Mouse (Mus musculus) layer of hippocampus, adult 18-20 months (tissue): ENCODE data around the gene 6430628N08Rik. TPM values are rescaled to one million over a fixed set of nuclear protein-coding genes. Genes with fewer than 3 reads are reported as not detected.

Source experiments
- DNase-seq, 2 experiments: peaks; one replicate each; pipeline ENCODE4 v3.0.0; 2022; ENCODE audit warnings: low spot score in 2 of 2
- total RNA-seq, 2 experiments: library from RNA; stranded (reverse); gene quantifications; 2 replicates each; pipeline ENCODE4 v1.2.3; 2021

Gene 6430628N08Rik
- total RNA-seq, 2 experiments from 2014 or later = 0.20 TPM; not detected in 1

- DNase-seq = no peak
These were observed 48.1 kb downstream of the 6430628N08Rik start for GRCm38 (mm10) chr4:115938276-115939160.

GRCm38 (mm10) chr4:115939295-115940102 lies 49.0 kb downstream of the 6430628N08Rik start, which contains the start of gene Dmbx1:
Dmbx1 (minus strand) TSS chr4:115939926.
- DNase-seq = no peak

GRCm38 (mm10) chr4:115940681-115941080 lies 50.2 kb downstream of the 6430628N08Rik start:
- DNase-seq = no peak

- DNase-seq = no peak
These were observed 50.9 kb downstream of the 6430628N08Rik start for GRCm38 (mm10) chr4:115941242-115941820.

DNA sequence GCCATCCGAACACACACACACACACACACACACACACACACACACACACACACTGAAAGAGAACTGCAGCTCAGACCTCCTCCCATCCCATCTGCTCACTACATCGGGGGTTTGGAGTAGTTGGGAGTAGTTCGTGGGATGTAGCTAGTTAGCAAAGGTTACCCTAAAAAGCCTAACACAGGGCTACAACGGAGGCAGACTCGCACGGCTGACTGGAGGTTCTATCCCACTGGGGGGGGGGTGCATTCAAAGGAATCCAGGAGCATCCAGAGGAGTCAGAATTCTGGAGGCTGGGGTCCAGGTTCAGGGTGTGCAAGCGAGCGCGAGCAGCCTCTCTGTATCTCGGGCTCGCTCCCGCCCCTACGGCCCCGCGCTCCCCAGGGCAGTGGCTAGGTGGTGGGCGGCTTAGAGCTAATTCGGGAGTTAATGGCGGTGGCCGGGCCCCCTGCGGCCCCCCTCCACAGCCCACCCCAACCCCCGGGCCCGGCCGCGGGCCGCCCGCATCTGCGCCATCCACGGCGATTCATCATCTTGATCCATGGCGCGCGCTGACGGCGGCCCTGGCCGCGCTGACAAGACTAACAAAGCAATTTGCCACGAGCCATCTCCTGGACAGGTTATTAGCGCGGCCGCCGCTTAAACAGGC lies 53.3 kb downstream of the 6430628N08Rik start:
- DNase-seq = no peak

Other genes with a start within 250 kb of the 6430628N08Rik start
- 1 to 10 TPM; 1.2 to 1.3 TPM for gene Cyp4b1, start 242.9 kb upstream of the 6430628N08Rik start, total RNA-seq
- gene Efcab14, start 152.9 kb upstream of the 6430628N08Rik start, total RNA-seq = 10 to 100 TPM; 53.6 to 56.3 TPM
- not detected for gene Tex38, start 109.6 kb upstream of the 6430628N08Rik start, total RNA-seq
- gene Atpaf1, start 105.9 kb upstream of the 6430628N08Rik start, total RNA-seq = 10 to 100 TPM; 65.5 to 66.4 TPM
- gene Mob3c, start 62.6 kb upstream of the 6430628N08Rik start, total RNA-seq = 1 to 10 TPM; 4.0 to 6.5 TPM
- 10 to 100 TPM; 40.4 to 45.2 TPM for gene Mknk1, start 51.5 kb upstream of the 6430628N08Rik start, total RNA-seq
- under 1 TPM in 1 of 2 experiments, not detected in 1; 0.30 TPM for gene Kncn, start 6.3 kb upstream of the 6430628N08Rik start, total RNA-seq
- not detected for gene Dmbx1, start 49.3 kb downstream of the 6430628N08Rik start, total RNA-seq
- gene Faah, start 127.3 kb downstream of the 6430628N08Rik start, total RNA-seq = 100 to 1,000 TPM; 136 to 145 TPM
- 1 to 10 TPM; 9.6 TPM for gene Nsun4, start 163.2 kb downstream of the 6430628N08Rik start, total RNA-seq
- gene Uqcrh, start 184.4 kb downstream of the 6430628N08Rik start, total RNA-seq = 100 to 1,000 TPM; 395 to 403 TPM
- 10 to 100 TPM; 46.2 to 50.1 TPM for gene Lrrc41, start 184.6 kb downstream of the 6430628N08Rik start, total RNA-seq
- gene Rad54l, start 233.0 kb downstream of the 6430628N08Rik start, total RNA-seq = under 1 TPM; 0.33 to 0.35 TPM
- 10 to 100 TPM; 67.5 to 68.1 TPM for gene Pomgnt1, start 233.2 kb downstream of the 6430628N08Rik start, total RNA-seq